Mouse (Mus musculus) inflammation-experienced regulatory T-cells (primary cell): Measurements from ENCODE around the gene Fars2. TPM values are rescaled to one million over a fixed set of nuclear protein-coding genes. Genes with fewer than 3 reads are reported as not detected.

ENCODE experiments used
- polyA plus RNA-seq, 2 experiments: library from polyadenylated mRNA; unstranded; fragments of 100-300 nt; shearing (Covaris generic); gene quantifications; one replicate each; pipeline ENCODE4 v1.2.1; 2017

The Fars2 gene
- polyA plus RNA-seq = 10 to 100 TPM; 20.7 to 35.2 TPM

DNA sequence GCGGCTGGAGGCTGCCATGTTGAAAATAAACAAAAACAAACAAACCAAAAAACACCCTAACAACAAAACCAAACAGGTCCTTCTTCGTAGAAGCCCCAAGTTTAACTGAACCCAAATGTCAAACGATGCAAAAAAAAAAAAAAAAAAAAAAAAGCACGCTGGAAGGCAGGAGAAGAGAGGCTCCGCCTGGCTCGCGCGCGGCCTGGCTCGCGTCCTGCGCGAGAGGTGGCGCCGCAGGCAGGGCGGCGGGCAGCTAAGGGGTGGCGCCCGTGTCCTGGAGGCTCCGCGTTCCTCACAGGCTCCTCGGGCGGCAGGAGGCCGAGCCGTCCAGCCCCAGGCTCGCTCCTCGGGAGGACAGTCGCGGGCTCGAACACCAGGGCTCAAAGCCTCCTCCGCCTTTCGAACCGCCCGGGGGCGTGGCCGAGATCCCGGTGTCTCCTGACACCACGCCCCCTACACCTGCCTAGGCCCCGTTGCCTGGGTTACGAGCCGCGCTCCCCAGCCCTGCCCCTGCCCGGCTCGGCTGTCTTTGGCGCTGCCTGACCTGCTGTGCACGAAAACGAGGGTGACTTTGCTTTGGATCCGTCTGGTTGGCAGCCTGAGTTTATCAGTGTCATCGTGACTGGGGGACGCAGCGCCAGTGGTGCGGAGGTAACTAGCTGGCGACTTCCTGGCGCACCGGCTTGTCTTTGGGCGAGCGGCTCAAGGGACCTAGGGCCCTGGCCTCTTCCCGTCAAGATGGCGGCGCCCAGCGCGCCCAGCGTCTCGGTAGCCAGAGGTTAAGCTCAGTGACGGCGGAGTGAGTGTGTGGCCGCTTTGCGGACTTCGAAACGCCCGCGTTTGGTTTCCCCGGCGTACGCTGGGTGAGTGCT is at the start of gene Fars2, which contains the start of gene Lyrm4:
TSS of gene Fars2 (plus strand) at position 270 of the 872 bp plus-strand sequence.
TSS of gene Lyrm4 (minus strand) at position 384 of the 872 bp plus-strand sequence.

DNA sequence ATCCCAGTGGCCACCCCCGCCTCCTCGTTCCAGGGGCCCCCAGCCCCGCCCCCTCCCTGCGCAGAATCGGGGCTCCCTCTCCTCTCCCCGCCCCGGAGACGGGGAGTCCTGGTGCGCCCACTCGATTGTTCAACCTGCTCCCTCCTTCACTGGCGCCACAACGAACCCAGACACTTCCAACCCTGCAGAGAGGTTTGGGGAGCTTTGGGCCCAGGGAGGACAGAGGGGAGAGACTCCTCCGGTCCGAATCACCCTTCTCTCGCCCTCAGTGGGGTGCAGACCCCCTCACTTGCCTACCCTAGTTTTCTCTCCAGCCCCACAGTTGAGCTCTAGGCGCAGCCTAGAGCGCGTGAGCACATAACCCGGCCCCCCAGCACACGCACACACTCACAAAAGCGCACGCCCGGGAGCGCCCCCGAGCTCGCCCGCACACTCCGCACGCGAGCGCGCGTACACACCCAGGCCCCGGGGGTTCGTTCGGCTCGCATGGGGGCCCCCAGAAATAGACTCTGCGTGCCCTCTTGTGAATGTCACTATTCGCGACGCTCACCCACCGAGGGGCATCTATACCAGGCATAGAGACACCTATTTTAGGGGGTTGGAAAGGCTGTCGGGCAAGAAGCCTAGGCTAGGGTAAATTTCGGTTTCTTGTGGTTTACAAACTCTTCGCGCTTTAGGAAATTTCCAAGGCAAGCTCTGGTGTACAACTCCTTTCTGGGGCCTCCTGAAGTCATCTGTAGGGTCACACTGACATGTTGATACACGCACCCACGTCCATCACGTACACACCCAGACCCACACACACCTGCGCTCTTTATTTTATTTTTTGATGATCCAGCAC is 617.7 kb downstream of the Fars2 start, which contains the start of gene Nrn1:
TSS of gene Nrn1 (minus strand) at position 401 of the 841 bp plus-strand sequence.

Other genes starting within 250 kb of the Fars2 start
- gene Rpp40, start 211.1 kb upstream of the Fars2 start, polyA plus RNA-seq = 10 to 100 TPM in 1 of 2 experiments, 1 to 10 TPM in 1; 9.0 to 12.1 TPM
- not detected for gene Ppp1r3g, start 158.6 kb upstream of the Fars2 start, polyA plus RNA-seq
- 10 to 100 TPM in 1 of 2 experiments, 1 to 10 TPM in 1; 6.6 to 12.9 TPM for gene Lyrm4, start 114 bp downstream of the Fars2 start, polyA plus RNA-seq